Mouse (Mus musculus) limb, embryonic 10.5 days (tissue): Measurements from ENCODE around the gene Igfbp5. TPM values are rescaled to one million over a fixed set of nuclear protein-coding genes. Genes with fewer than 3 reads are reported as not detected.

Experiments used
- DNase-seq: peaks from one replicate; pipeline ENCODE4 v3.0.0-alpha.2; 2017; ENCODE audit warnings: low spot score
- H3K27ac ChIP-seq: fragments of 300-500 bp; sonication (generic); 2 replicates; pipeline ENCODE4 v1.5.1; 2016; ENCODE audit warnings: mild to moderate bottlenecking
- H3K27me3 ChIP-seq: fragments of 300-500 bp; sonication (generic); 2 replicates; pipeline ENCODE4 v1.6.1; 2016; ENCODE audit warnings: low read depth, mild to moderate bottlenecking; ENCODE audit not compliant: poor library complexity, severe bottlenecking
- H3K36me3 ChIP-seq: fragments of 300-500 bp; sonication (generic); 2 replicates; pipeline ENCODE4 v1.6.1; 2016; ENCODE audit warnings: mild to moderate bottlenecking, moderate library complexity
- H3K4me1 ChIP-seq: fragments of 300-500 bp; sonication (generic); 2 replicates; pipeline ENCODE4 v1.6.1; 2016
- H3K4me3 ChIP-seq: fragments of 300-500 bp; sonication (generic); 2 replicates; pipeline ENCODE4 v1.5.1; 2016; ENCODE audit warnings: mild to moderate bottlenecking, moderate library complexity
- H3K9me3 ChIP-seq: fragments of 300-500 bp; sonication (generic); replicated peaks from 2 replicates; pipeline ENCODE4 v1.6.1; 2016; ENCODE audit warnings: mild to moderate bottlenecking
- WGBS: fragments of 180-500 bp; shearing (Covaris S2); methylation state at CpG from one replicate; pipeline ENCODE4 v1.1.7; 2016; 5-methylcytosine and 5-hydroxymethylcytosine counted together
- polyA plus RNA-seq: library from polyadenylated mRNA; unstranded; fragments of >200 nt; fragmentation: Nextera tagmentation; extraction: Ambion mirVana; gene quantifications from 2 replicates; pipeline ENCODE4 v1.2.1, GENCODE M21; 2016

The Igfbp5 gene
- polyA plus RNA-seq, 1 experiment from 2014 or later = 55.4 TPM

- H3K9me3 ChIP-seq = no peaks in the 10 kb centered on the region
- H3K36me3 ChIP-seq = no peaks in the 10 kb centered on the region
- 41% methylated on average over 5 of the region's 5 CpGs for WGBS
- H3K27ac ChIP-seq = peak overlapping the region; percentile 50
- H3K27me3 ChIP-seq = no peaks in the 10 kb centered on the region
- no peak overlapping the region for H3K4me3 ChIP-seq
- H3K4me1 ChIP-seq = peaks cover 24% of the 10 kb centered on the region
- no peak for DNase-seq
These were observed 61.5 kb downstream of the Igfbp5 start for GRCm38 (mm10) chr1:72813089-72813638.

DNA sequence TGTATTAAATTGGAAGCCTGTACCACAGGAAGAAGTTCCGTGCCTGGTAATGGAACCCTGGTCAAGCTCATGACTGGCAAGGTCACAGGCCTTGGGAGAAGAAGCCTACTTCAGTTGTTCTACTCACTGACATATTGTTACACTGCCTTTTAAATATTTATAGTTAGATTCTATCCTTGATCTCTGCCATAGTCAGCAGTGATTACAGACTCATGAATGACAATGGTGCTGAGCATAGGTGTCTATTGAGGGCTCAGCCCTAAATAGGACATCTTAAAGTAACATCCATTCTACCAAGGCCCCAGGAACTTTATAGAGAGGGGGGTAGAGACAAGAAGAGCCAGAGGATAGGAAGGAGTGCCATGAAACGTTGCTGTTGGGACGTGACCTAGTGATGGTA is 63.6 kb downstream of the Igfbp5 start:
- no peak overlapping the region for H3K27ac ChIP-seq
- no peaks in the 10 kb centered on the region for H3K9me3 ChIP-seq
- DNase-seq = no peak
- H3K4me3 ChIP-seq = no peak overlapping the region
- no peaks in the 10 kb centered on the region for H3K36me3 ChIP-seq
- peaks cover 32% of the 10 kb centered on the region for H3K4me1 ChIP-seq
- H3K27me3 ChIP-seq = no peaks in the 10 kb centered on the region
- 93% methylated on average over 3 of the region's 3 CpGs for WGBS

- Histone ChIP-seq H3K27ac (no peak overlapping the region), H3K9me3 (no peaks in the 10 kb centered on the region), H3K4me1 (peaks cover 35% of the 10 kb centered on the region), H3K36me3 (no peaks in the 10 kb centered on the region), H3K27me3 (no peaks in the 10 kb centered on the region), H3K4me3 (no peak overlapping the region)
- WGBS = 89% methylated on average over 7 of the region's 7 CpGs
- DNase-seq = no peak
These were observed 64.6 kb downstream of the Igfbp5 start for GRCm38 (mm10) chr1:72809951-72810675.

DNA sequence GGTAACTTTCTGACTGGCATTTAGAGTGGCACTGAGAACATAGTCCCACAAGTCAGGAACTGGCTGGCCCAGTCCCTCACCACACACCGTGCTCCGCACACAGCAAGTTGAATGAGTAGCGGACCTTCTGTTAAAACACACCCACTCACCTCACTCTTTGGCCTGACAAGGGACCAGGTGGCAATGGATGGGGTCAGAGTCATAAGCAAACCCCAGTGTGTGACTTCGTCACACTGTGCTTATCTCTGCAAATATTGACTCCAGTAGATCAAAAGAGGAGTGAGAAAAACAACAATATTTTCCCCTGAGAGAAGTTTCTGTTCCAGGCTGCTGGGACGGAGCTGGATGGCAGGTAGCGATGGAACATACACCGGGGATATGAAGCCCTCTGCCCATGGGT is 65.4 kb downstream of the Igfbp5 start:
- no peak overlapping the region for H3K27ac ChIP-seq
- H3K4me1 ChIP-seq = peaks cover 37% of the 10 kb centered on the region
- no peaks in the 10 kb centered on the region for H3K9me3 ChIP-seq
- no peaks in the 10 kb centered on the region for H3K27me3 ChIP-seq
- 93% methylated on average over 7 of the region's 7 CpGs for WGBS
- H3K4me3 ChIP-seq = no peak overlapping the region
- no peaks in the 10 kb centered on the region for H3K36me3 ChIP-seq
- no peak for DNase-seq

Other genes with a start within 250 kb of the Igfbp5 start
- gene Ankar, start 174.3 kb downstream of the Igfbp5 start, polyA plus RNA-seq = not detected in 2 replicates
- 1,350 and 1,492 TPM in 2 replicates for gene Rpl37a, start 163.6 kb downstream of the Igfbp5 start, polyA plus RNA-seq
- 198 and 264 TPM in 2 replicates for gene Igfbp2, start 50.4 kb downstream of the Igfbp5 start, polyA plus RNA-seq
- not detected in 2 replicates for gene Tnp1, start 141.0 kb upstream of the Igfbp5 start, polyA plus RNA-seq